Mouse (Mus musculus): Measurements from ENCODE around the gene Invs.

Invs gene

GRCm38 (mm10) chr4:48454106-48454773, 174.7 kb downstream of the Invs start:
- peak; percentile 19 for DNase-seq (ENCODE audit: low read depth, low spot score)

GRCm38 (mm10) chr4:48458436-48458835, 178.9 kb downstream of the Invs start:
- DNase-seq (ENCODE audit: low read depth, low spot score), result no peak

- DNase-seq (ENCODE audit: low read depth, low spot score), result no peak
Observed at GRCm38 (mm10) chr4:48461060-48461459, 181.5 kb downstream of the Invs start.

DNA sequence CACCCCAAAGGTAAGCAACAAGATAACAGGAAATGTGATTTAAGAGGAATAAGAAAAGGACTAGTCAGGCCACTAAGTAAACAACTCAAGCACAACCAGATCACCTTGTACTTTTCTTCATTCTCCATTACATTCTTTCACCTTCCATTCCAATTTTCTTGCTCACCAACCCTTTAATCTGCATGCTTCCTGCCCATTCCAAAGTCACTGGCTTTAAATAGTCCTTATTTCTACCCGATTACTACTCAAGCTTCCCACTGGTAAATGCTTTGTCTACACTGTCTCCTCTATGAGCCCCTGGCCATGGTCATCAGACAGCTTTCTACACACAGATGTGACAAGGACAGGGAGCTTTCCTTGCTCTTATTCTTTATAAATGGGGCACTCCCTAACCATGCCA, 191.4 kb downstream of the Invs start:
- DNase-seq (ENCODE audit: low read depth, low spot score), result no peak

DNA sequence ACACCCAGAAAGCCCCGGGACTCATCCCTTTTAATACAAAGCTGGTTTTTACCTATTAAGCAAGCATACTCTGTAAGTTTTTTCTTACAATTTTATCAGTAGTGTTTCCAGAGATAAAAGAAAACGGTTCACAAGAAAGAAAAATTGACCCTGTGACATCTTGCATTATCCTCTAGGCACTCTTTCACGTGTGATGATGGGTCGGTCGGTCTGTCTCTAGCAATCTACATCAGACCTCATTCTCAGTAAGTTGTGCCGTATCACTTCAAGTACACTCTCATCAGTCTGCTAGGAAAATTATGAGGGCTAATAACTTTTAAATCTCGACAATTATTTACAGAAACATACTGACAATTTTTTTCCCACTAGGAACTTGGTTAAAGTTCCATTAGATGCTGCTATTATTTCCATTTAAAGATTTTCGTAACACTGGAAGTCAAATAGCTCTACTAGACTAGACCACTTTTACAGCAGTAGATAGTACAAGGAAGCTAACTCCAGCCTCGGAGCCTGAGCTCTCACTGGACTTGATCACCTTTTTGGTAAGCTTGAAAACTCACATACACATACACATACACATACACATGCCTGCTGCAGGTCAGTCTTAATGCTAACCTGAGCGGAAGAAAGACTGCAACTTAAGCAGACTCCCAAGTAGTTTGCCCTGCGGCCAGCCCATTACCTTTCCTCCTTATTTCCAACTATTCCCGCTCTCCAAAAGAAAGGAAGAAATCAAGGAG, 192.7 kb downstream of the Invs start:
- DNase-seq (ENCODE audit: low read depth, low spot score), result no peak

GRCm38 (mm10) chr4:48472792-48473650, 193.5 kb downstream of the Invs start, which contains the start of gene Tex10:
Gene Tex10, minus strand, starts transcription at chr4:48473459.
- DNase-seq (ENCODE audit: low read depth, low spot score), result peak; percentile 98

- DNase-seq (ENCODE audit: low read depth, low spot score), result no peak
Observed at GRCm38 (mm10) chr4:48473651-48474011, 194.1 kb downstream of the Invs start.

DNA sequence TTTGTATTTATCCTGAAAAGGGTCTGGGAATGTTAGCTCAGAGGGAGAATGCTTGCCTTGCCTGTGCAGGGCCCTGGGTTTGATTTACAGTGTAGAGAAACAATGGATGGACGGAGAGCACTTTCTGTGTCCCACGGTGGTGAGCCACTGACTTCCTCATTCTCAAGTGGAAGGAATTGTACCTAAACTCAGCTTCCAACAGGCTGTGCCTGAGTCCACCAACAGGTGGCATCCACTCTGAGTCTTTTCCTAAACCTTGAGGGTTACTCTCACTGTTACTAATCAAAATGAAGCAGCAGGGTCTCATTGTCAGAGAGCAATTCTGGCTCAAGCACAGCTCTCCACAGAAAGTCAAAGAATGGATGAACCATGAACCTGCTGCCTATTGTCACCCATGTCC, 201.7 kb downstream of the Invs start:
- peak; percentile 89 for DNase-seq (ENCODE audit: low read depth, low spot score)
